Mouse (Mus musculus): Measurements from ENCODE around the gene Atxn10. TPM values are rescaled to one million over a fixed set of nuclear protein-coding genes. Genes with fewer than 3 reads are reported as not detected.

The Atxn10 gene
- polyA plus RNA-seq, 1 experiment from 2014 or later = 214 TPM

DNA sequence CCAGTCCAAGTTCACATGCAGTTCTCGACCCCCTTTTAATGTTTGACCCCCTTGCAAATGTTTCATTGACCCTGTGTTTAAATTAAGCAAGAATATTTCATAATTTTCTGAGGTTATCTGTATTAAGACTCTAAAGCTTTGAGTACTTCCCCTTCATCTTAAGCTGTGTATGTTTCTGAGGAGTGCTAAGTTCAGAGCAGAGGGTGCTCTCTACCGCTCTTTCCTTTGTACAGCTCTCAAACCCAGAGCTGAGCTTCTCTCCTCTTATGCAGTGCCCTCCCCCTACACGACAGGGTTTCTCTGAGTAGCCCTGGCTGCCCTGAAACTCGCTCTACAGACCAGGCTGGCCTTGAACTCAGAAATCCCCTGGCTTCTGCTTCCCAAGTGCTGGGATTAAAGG is 23.9 kb downstream of the Atxn10 start:
- no peaks in the 10 kb centered on the region for H3K27me3 ChIP-seq (replicated peaks)
- peaks cover 17% of the 10 kb centered on the region for H3K4me1 ChIP-seq
- H3K27ac ChIP-seq (replicated peaks) = no peak overlapping the region
- WGBS = 78% methylated on average over 4 of the region's 4 CpGs
- H3K4me3 ChIP-seq = no peak overlapping the region
- H3K9me3 ChIP-seq = no peaks in the 10 kb centered on the region
- peaks cover 54% of the 10 kb centered on the region for H3K36me3 ChIP-seq
- no peak for ATAC-seq (ENCODE audit: extremely low read depth, insufficient number of reproducible peaks, low FRiP score, low TSS enrichment)
- H3K9ac ChIP-seq = no peak overlapping the region
- H3K4me2 ChIP-seq = no peak overlapping the region

DNA sequence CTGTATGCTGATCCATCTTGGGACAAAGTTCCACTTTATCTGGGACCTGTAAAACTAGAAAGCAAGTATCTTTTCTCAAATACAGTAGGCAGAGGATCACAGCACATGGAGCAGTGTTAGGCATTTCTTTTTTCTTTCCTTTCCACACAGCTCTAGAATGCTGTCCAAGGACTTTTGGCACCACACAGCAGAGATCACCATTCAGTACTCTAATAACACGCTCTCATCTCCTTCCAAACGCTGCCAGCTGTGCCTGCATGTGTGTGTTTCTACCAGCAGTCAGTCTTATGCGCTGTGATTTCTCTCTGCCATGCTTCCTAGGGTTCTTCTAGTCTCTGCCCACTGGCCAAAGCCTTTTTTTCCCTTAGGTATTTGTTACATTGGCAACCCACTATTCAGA is 28.3 kb downstream of the Atxn10 start:
- Histone ChIP-seq H3K9me3 (no peaks in the 10 kb centered on the region), H3K9ac (no peak overlapping the region), H3K4me3 (no peak overlapping the region), H3K27me3 (replicated peaks) (no peaks in the 10 kb centered on the region), H3K4me2 (no peak overlapping the region), H3K27ac (replicated peaks) (no peak overlapping the region), H3K36me3 (peaks cover 80% of the 10 kb centered on the region), H3K4me1 (peaks cover 4% of the 10 kb centered on the region; the same call in 1 of the 2 replicates)
- WGBS = 80% methylated on average over 3 of the region's 3 CpGs
- no peak for ATAC-seq (ENCODE audit: extremely low read depth, insufficient number of reproducible peaks, low FRiP score, low TSS enrichment)

DNA sequence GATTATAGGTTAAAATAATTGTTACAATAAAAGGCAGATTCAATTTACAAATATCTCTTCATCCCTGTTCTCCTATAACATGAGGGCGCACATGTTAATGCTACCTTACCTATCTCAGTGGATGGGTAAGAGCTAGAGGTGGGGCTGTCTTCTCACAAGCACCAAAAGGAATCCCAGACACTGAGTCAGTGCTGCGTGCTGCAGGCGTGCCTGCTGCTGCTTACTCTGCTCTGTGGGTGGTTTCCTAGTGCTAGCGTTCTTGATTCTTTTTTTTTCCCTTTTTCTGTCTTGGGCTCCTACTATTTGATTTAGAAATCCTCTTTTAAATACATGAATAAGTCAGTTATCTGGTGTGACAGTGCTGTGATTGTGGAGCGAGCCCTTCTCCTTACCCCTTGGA is 30.9 kb downstream of the Atxn10 start:
- Histone ChIP-seq H3K4me1 (no peaks in the 10 kb centered on the region), H3K27ac (replicated peaks) (no peak overlapping the region), H3K9me3 (no peaks in the 10 kb centered on the region), H3K9ac (no peak overlapping the region), H3K27me3 (replicated peaks) (no peaks in the 10 kb centered on the region), H3K4me2 (no peak overlapping the region), H3K36me3 (peaks cover 58% of the 10 kb centered on the region), H3K4me3 (no peak overlapping the region)
- WGBS = 77% methylated on average over 5 of the region's 5 CpGs
- no peak for ATAC-seq (ENCODE audit: extremely low read depth, insufficient number of reproducible peaks, low FRiP score, low TSS enrichment)

GRCm38 (mm10) chr15:85369765-85370164 is 33.7 kb downstream of the Atxn10 start:
- Histone ChIP-seq H3K4me3 (no peak overlapping the region), H3K9ac (no peak overlapping the region), H3K27ac (replicated peaks) (no peak overlapping the region), H3K27me3 (replicated peaks) (no peaks in the 10 kb centered on the region), H3K4me1 (no peaks in the 10 kb centered on the region), H3K36me3 (peaks cover 45% of the 10 kb centered on the region), H3K4me2 (no peak overlapping the region), H3K9me3 (no peaks in the 10 kb centered on the region)
- 54% methylated on average over 3 of the region's 3 CpGs for WGBS
- no peak for ATAC-seq (ENCODE audit: extremely low read depth, insufficient number of reproducible peaks, low FRiP score, low TSS enrichment)

GRCm38 (mm10) chr15:85373125-85373524 is 37.1 kb downstream of the Atxn10 start:
- H3K4me1 ChIP-seq = no peaks in the 10 kb centered on the region
- no peak overlapping the region for H3K4me3 ChIP-seq
- no peak overlapping the region for H3K27ac ChIP-seq (replicated peaks)
- no peak overlapping the region for H3K4me2 ChIP-seq
- no peak for ATAC-seq (ENCODE audit: extremely low read depth, insufficient number of reproducible peaks, low FRiP score, low TSS enrichment)
- no peaks in the 10 kb centered on the region for H3K9me3 ChIP-seq
- H3K36me3 ChIP-seq = peaks cover 48% of the 10 kb centered on the region
- no peak overlapping the region for H3K9ac ChIP-seq
- H3K27me3 ChIP-seq (replicated peaks) = no peaks in the 10 kb centered on the region

DNA sequence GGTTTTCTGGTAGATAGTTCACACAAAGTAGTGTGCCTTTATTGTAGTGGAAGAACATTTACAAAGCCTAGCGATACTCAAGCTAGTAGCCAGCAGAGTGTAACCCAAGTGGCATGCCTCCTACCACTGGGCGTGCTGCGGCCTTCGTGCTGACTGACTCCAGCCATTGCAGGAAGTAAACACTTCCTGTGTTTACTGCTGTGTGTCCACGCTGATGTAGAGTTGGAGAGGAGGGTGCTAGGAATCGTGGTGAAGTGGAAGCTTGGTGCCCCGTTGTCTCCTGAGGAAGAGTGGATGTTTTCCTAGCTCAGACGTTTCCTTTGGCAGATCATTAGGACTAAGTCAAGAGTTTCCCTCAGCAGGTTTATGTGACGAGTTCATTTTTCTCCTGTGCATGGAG is 47.4 kb downstream of the Atxn10 start:
- Histone ChIP-seq H3K27me3 (replicated peaks) (no peaks in the 10 kb centered on the region), H3K4me2 (no peak overlapping the region), H3K4me3 (no peak overlapping the region), H3K9me3 (no peaks in the 10 kb centered on the region), H3K36me3 (peaks cover 71% of the 10 kb centered on the region), H3K4me1 (no peaks in the 10 kb centered on the region), H3K27ac (replicated peaks) (no peak overlapping the region), H3K9ac (no peak overlapping the region)
- ATAC-seq (ENCODE audit: extremely low read depth, insufficient number of reproducible peaks, low FRiP score, low TSS enrichment) = no peak
- 61% methylated on average over 9 of the region's 9 CpGs for WGBS

DNA sequence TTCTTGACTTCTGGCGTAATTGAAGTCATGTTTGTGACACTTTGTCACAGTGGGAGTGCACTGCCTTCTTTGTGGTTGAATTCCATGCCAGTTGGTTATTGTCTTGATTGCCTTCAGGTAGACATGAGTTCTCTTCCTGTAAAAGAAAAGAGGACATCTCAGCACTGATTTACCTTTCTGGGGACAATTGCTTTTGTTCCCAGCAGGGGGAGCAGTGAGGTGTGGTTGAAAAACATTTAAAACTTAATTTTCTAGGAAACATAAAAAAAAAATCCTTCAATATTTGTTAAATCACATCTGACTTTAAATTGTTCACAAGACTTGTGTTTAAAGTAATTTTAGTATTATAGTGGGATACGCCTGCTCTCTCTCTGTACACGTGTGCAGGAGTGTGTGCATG is 52.7 kb downstream of the Atxn10 start:
- Histone ChIP-seq H3K27me3 (replicated peaks) (no peaks in the 10 kb centered on the region), H3K36me3 (peaks cover 73% of the 10 kb centered on the region), H3K4me3 (no peak overlapping the region), H3K4me1 (no peaks in the 10 kb centered on the region), H3K9me3 (no peaks in the 10 kb centered on the region), H3K9ac (no peak overlapping the region), H3K4me2 (no peak overlapping the region), H3K27ac (replicated peaks) (no peak overlapping the region)
- ATAC-seq (ENCODE audit: extremely low read depth, insufficient number of reproducible peaks, low FRiP score, low TSS enrichment) = no peak
- 90% methylated on average over 3 of the region's 3 CpGs for WGBS

DNA sequence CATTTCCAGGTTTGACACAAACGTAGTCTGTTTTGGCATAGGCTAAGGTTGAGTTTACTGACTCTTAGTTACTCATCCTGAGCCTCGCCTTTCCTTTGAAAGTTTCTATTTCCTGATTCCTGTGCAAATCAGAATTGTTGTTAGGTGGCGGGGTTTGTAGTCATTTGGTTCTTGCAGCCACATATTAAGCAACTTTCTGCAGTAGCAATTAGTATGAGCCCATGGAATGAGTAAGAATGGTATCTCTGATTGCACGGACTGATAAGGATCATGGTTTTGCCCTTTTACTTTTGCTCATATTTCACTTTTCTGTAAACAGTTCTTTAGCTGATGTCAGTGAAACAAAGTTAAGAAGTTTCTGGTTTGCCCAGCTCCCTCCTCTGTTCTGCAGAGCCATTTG is 53.9 kb downstream of the Atxn10 start:
- Histone ChIP-seq H3K9ac (no peak overlapping the region), H3K9me3 (no peaks in the 10 kb centered on the region), H3K4me3 (no peak overlapping the region), H3K4me2 (no peak overlapping the region), H3K36me3 (peaks cover 66% of the 10 kb centered on the region), H3K27ac (replicated peaks) (no peak overlapping the region), H3K4me1 (no peaks in the 10 kb centered on the region), H3K27me3 (replicated peaks) (no peaks in the 10 kb centered on the region)
- 84% methylated on average over 4 of the region's 4 CpGs for WGBS
- no peak for ATAC-seq (ENCODE audit: extremely low read depth, insufficient number of reproducible peaks, low FRiP score, low TSS enrichment)

- H3K4me1 ChIP-seq = no peaks in the 10 kb centered on the region
- no peak overlapping the region for H3K4me2 ChIP-seq
- 90% methylated on average over 9 of the region's 9 CpGs for WGBS
- no peak overlapping the region for H3K4me3 ChIP-seq
- ATAC-seq (ENCODE audit: extremely low read depth, insufficient number of reproducible peaks, low FRiP score, low TSS enrichment) = no peak
- H3K36me3 ChIP-seq = peaks cover 68% of the 10 kb centered on the region
- H3K27ac ChIP-seq (replicated peaks) = no peak overlapping the region
- H3K27me3 ChIP-seq (replicated peaks) = no peaks in the 10 kb centered on the region
- H3K9me3 ChIP-seq = no peaks in the 10 kb centered on the region
- H3K9ac ChIP-seq = no peak overlapping the region
Measured at GRCm38 (mm10) chr15:85395360-85395759, 59.3 kb downstream of the Atxn10 start.

- H3K27me3 ChIP-seq (replicated peaks) = no peaks in the 10 kb centered on the region
- H3K4me1 ChIP-seq = peaks cover 28% of the 10 kb centered on the region
- H3K4me2 ChIP-seq = no peak overlapping the region
- WGBS = 77% methylated on average over 7 of the region's 7 CpGs
- H3K9ac ChIP-seq = no peak overlapping the region
- H3K4me3 ChIP-seq = no peak overlapping the region
- H3K36me3 ChIP-seq = peaks cover 44% of the 10 kb centered on the region
- H3K9me3 ChIP-seq = no peaks in the 10 kb centered on the region
- H3K27ac ChIP-seq (replicated peaks) = no peak overlapping the region
- ATAC-seq (ENCODE audit: extremely low read depth, insufficient number of reproducible peaks, low FRiP score, low TSS enrichment) = no peak
Measured at GRCm38 (mm10) chr15:85401926-85402325, 65.9 kb downstream of the Atxn10 start.

GRCm38 (mm10) chr15:85403256-85403731 is 67.2 kb downstream of the Atxn10 start:
- H3K4me1 ChIP-seq = peaks cover 42% of the 10 kb centered on the region
- H3K4me3 ChIP-seq = no peak overlapping the region
- no peak overlapping the region for H3K9ac ChIP-seq
- no peak overlapping the region for H3K4me2 ChIP-seq
- peaks cover 38% of the 10 kb centered on the region for H3K36me3 ChIP-seq
- 77% methylated on average over 4 of the region's 4 CpGs for WGBS
- ATAC-seq (ENCODE audit: extremely low read depth, insufficient number of reproducible peaks, low FRiP score, low TSS enrichment) = no peak
- H3K9me3 ChIP-seq = no peaks in the 10 kb centered on the region
- no peak overlapping the region for H3K27ac ChIP-seq (replicated peaks)
- H3K27me3 ChIP-seq (replicated peaks) = no peaks in the 10 kb centered on the region

DNA sequence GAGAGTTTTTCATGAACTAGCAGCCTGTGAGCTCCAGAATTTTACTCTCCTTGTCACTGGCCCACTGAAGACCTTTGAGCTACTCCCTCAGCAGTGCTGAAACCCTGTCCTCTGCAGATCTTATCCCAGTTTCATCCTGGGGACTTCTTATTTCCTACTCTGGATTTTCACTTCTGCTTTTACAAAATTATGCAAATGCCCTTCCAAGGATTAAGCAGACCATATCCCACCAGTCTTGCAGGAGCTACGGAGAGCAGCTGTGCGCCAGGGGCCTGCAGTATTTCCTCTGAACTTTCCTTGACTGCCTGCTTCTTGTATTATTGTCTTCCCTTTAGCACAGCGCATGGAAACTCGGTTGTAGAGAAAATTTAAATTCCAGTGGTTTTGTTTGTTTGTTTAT is 68.7 kb downstream of the Atxn10 start:
- H3K27me3 ChIP-seq (replicated peaks) = no peaks in the 10 kb centered on the region
- 83% methylated on average over 4 of the region's 4 CpGs for WGBS
- no peak overlapping the region for H3K27ac ChIP-seq (replicated peaks)
- H3K4me3 ChIP-seq = no peak overlapping the region
- H3K4me2 ChIP-seq = no peak overlapping the region
- H3K4me1 ChIP-seq = peaks cover 52% of the 10 kb centered on the region
- no peak overlapping the region for H3K9ac ChIP-seq
- H3K9me3 ChIP-seq = no peaks in the 10 kb centered on the region
- no peak for ATAC-seq (ENCODE audit: extremely low read depth, insufficient number of reproducible peaks, low FRiP score, low TSS enrichment)
- peaks cover 34% of the 10 kb centered on the region for H3K36me3 ChIP-seq
